Mouse (Mus musculus): ENCODE measurements around the gene Lama1. TPM values are rescaled to one million over a fixed set of nuclear protein-coding genes. Genes with fewer than 3 reads are reported as not detected.
"Not testable (repeated sequence)": the region's sequence is repeated elsewhere in the genome, so short reads cannot be mapped to it uniquely, and the experiment has no call there.

Gene Lama1
- polyA plus RNA-seq, 1 experiment from 2014 or later, result not detected

DNA sequence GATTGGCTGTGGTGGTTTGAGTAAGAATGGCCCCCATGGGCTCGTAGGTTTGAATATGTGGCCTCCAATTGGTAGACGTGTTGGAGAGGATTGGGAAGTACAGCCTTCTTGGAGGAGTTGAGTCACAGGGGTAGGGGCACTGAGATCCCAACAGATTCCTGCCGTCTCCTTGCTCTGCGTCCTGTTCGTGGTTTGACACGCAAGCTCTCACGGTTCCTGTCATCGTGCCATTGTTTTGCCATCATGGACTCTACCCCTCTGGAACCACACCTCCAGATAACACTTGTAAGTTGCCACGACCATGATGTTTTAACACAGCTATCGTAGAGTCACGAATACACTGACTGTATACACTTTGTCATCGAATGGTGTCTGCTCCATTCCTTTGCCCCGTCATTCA is 141.9 kb downstream of the Lama1 start:
- 76% methylated on average over 13 of the region's 13 CpGs for WGBS (ENCODE audit: missing documents)
- no peaks in the 10 kb centered on the region for H3K79me2 ChIP-seq (ENCODE audit: inconsistent target)
- no peaks in the 10 kb centered on the region for H3K36me3 ChIP-seq (ENCODE audit: inconsistent target)
- no peak overlapping the region for H3K27ac ChIP-seq
- H3K4me3 ChIP-seq (ENCODE audit: inconsistent target), result no peak overlapping the region

- H3K27ac ChIP-seq; H3K79me2 ChIP-seq (ENCODE audit: inconsistent target); H3K36me3 ChIP-seq (ENCODE audit: inconsistent target); H3K4me3 ChIP-seq (ENCODE audit: inconsistent target): not testable (repeated sequence)
- 89% methylated on average over 2 of the region's 2 CpGs for WGBS (ENCODE audit: missing documents)
Observed at GRCm38 (mm10) chr17:67841494-67841893, 144.4 kb downstream of the Lama1 start.

GRCm38 (mm10) chr17:67861080-67861630 is 164.1 kb downstream of the Lama1 start:
- 93% methylated on average over 10 of the region's 10 CpGs for WGBS (ENCODE audit: missing documents)
- Histone ChIP-seq H3K36me3 (ENCODE audit: inconsistent target) (no peaks in the 10 kb centered on the region), H3K79me2 (ENCODE audit: inconsistent target) (no peaks in the 10 kb centered on the region), H3K27ac (no peak overlapping the region), H3K4me3 (ENCODE audit: inconsistent target) (no peak overlapping the region)

- whole genome bisulfite sequencing (ENCODE audit: missing documents), result 80% methylated on average over 16 of the region's 16 CpGs
- Histone ChIP-seq H3K79me2 (ENCODE audit: inconsistent target) (no peaks in the 10 kb centered on the region), H3K36me3 (ENCODE audit: inconsistent target) (no peaks in the 10 kb centered on the region), H3K4me3 (ENCODE audit: inconsistent target) (no peak overlapping the region), H3K27ac (no peak overlapping the region)
Observed at GRCm38 (mm10) chr17:67861744-67862535, 164.9 kb downstream of the Lama1 start.

DNA sequence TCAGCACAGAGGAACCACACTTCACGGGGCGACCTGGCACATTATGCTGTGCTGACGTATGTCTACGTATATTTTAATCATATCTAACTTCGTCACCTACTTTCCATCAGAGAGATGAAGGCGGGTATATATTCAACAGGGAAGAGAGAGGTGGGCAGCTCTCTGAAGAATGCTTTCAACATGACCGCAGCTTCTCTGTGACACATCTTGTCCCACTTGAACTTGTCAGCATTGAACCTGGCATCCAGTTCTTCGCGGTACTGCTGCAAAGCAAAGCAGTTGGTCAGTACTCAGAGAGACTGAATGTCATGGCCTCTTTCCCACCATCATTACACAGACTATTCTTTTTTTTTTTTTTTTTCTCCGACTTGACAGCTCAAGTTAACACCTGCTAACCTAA is 167.3 kb downstream of the Lama1 start:
- Histone ChIP-seq H3K36me3 (ENCODE audit: inconsistent target) (no peaks in the 10 kb centered on the region), H3K27ac (no peak overlapping the region), H3K79me2 (ENCODE audit: inconsistent target) (no peaks in the 10 kb centered on the region), H3K4me3 (ENCODE audit: inconsistent target) (no peak overlapping the region)
- 97% methylated on average over 9 of the region's 10 CpGs for WGBS (ENCODE audit: missing documents)

DNA sequence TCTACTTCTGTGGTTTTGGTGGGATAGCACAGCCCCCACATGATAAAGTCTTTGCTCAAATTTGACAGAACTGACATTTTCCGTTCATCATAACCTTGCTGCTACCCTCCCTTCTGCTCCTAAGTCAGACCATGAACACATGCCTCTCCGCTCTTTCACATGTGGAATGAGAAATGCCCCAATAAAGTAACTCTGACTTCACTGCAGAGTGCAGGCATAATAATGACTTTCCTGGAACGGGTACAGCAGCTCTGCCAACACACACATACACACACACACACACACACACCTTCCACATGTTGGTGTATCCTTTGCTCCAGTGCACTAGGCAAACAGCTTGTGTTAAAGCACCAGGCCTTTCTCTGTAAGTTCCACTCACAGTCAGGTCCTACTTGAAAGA is 167.9 kb downstream of the Lama1 start:
- Histone ChIP-seq H3K36me3 (ENCODE audit: inconsistent target) (no peaks in the 10 kb centered on the region), H3K79me2 (ENCODE audit: inconsistent target) (no peaks in the 10 kb centered on the region), H3K27ac (no peak overlapping the region), H3K4me3 (ENCODE audit: inconsistent target) (no peak overlapping the region)
- WGBS (ENCODE audit: missing documents), result 95% methylated on average over 3 of the region's 3 CpGs

GRCm38 (mm10) chr17:67866026-67866425 is 169.0 kb downstream of the Lama1 start:
- H3K4me3 ChIP-seq (ENCODE audit: inconsistent target), result no peak overlapping the region
- H3K27ac ChIP-seq, result no peak overlapping the region
- WGBS (ENCODE audit: missing documents), result 90% methylated on average over 9 of the region's 9 CpGs
- no peaks in the 10 kb centered on the region for H3K79me2 ChIP-seq (ENCODE audit: inconsistent target)
- H3K36me3 ChIP-seq (ENCODE audit: inconsistent target), result no peaks in the 10 kb centered on the region

DNA sequence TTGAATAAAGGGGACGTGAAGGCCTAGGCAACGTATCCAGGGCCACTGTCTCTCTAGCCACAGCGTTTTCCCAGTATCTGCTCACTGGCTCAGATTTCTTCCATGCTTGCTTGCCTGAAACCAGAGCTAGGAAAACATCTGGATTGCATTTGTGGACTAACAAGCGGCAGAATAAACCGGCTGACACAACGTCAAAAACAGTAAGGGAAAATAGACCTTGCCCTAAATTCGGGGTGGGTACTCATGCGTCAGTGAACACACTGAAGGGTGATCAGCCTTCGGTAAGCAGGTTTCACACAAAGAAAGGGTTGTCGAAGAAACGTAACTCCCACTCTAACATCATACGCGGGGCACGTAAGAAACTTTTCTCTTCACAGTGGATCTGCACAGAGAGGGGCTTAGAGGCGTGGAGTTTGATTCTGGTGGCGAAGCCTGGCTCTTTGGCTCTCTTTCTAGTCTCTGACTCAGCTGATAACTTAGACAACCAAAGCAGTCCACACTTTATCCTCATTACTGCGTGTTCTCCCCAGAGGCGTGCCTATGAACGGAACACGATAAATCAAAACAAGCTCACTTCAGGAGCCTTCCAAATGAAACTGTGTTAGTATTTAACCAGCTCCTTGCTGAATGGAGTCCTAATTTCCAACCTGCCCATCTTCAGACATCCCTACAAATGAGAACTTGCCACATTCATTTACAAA is 169.6 kb downstream of the Lama1 start:
- Histone ChIP-seq H3K79me2 (ENCODE audit: inconsistent target) (no peaks in the 10 kb centered on the region), H3K36me3 (ENCODE audit: inconsistent target) (no peaks in the 10 kb centered on the region), H3K4me3 (ENCODE audit: inconsistent target) (no peak overlapping the region), H3K27ac (no peak overlapping the region)
- 97% methylated on average over 20 of the region's 20 CpGs for WGBS (ENCODE audit: missing documents)

DNA sequence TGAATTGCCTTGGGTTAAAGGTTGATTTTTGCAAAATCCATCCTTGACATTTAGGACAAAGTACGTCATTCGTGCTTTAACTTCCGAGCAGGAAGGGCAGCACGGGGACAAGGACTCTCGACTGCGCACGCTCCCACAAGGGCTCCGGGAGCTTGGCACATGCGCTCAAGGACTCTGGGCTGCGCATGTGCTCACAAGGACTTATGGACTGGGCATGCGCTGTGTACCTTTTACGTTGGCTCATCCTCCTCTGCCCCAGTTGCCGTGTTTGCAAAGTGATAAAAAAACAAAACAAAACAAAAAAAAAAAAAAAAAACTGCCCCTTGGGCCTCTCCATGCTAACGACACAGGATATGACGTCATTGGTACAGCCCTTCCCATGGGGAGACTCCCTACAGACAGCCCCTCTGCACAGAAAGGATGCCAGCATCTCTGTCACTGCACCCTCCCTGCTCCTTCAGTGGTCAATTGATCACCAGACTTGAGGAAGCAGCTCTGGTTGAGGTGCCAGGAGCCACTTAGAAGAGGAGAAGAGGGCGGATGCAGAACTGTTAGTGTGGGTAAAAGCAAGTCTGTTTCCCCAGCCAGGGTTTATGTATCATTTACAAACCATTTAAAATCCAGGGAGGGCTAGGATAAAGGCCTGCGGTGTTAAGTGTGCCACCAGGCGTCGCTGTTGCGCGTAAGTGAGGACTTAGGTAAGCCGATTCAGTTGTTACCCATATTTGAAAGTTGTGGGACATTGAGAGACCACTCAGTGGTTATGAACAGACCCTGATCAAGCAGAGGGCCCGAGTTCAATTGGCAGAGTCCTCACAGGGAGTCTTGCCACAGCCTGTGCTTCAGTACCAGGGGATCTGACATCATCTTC is 172.9 kb downstream of the Lama1 start:
- WGBS (ENCODE audit: missing documents), result 76% methylated on average over 23 of the region's 23 CpGs

More for the DNA sequence above, 172.9 kb downstream of the Lama1 start:
- Histone ChIP-seq H3K27ac (no peak overlapping the region), H3K79me2 (ENCODE audit: inconsistent target) (no peaks in the 10 kb centered on the region), H3K36me3 (ENCODE audit: inconsistent target) (no peaks in the 10 kb centered on the region), H3K4me3 (ENCODE audit: inconsistent target) (no peak overlapping the region)

Other genes starting within 250 kb of the Lama1 start
- gene Lrrc30, start 64.5 kb upstream of the Lama1 start, polyA plus RNA-seq (2018), result not detected in 3 replicates

Data from macrophage (primary cell).